Mouse (Mus musculus) ZHBTc4 (cell line): ENCODE measurements around the gene Clic3.

ENCODE experiments used
- DNase-seq: peaks from one replicate; pipeline ENCODE4 v3.0.0-alpha.2; 2011; ENCODE audit warnings: low read depth, low spot score

The Clic3 gene

GRCm38 (mm10) chr2:25480541-25480940 is 23.9 kb downstream of the Clic3 start:
- DNase-seq: no peak

GRCm38 (mm10) chr2:25482969-25483368 is 26.3 kb downstream of the Clic3 start:
- peak; percentile 75 for DNase-seq

GRCm38 (mm10) chr2:25484901-25485647 is 28.4 kb downstream of the Clic3 start:
- no peak for DNase-seq

GRCm38 (mm10) chr2:25487965-25488670 is 31.5 kb downstream of the Clic3 start:
- DNase-seq: no peak

- no peak for DNase-seq
Measured at GRCm38 (mm10) chr2:25488671-25489068, 32.0 kb downstream of the Clic3 start.

GRCm38 (mm10) chr2:25492988-25493387 is 36.4 kb downstream of the Clic3 start:
- DNase-seq: no peak

GRCm38 (mm10) chr2:25493476-25493961 is 36.9 kb downstream of the Clic3 start, which contains the start of gene Lcn12:
Gene Lcn12 (minus strand): TSS chr2:25493911.
- DNase-seq: no peak

- DNase-seq: peak; percentile 61
Measured at GRCm38 (mm10) chr2:25496462-25496861, 39.8 kb downstream of the Clic3 start.

GRCm38 (mm10) chr2:25497846-25498575 is 41.4 kb downstream of the Clic3 start:
- peak; percentile 23 for DNase-seq

- DNase-seq: no peak
Measured at GRCm38 (mm10) chr2:25498622-25499478, 42.2 kb downstream of the Clic3 start.

- no peak for DNase-seq
Measured at GRCm38 (mm10) chr2:25500071-25500575, 43.5 kb downstream of the Clic3 start.

GRCm38 (mm10) chr2:25500576-25501405 is 44.2 kb downstream of the Clic3 start, which contains the start of gene Fbxw5:
Gene Fbxw5 (plus strand): TSS chr2:25500750.
- peak; percentile 98 for DNase-seq

- DNase-seq: peak; percentile 35
Measured at GRCm38 (mm10) chr2:25501593-25502486, 45.2 kb downstream of the Clic3 start, which contains the start of gene C8g. Gene C8g (minus strand): TSS chr2:25501719.

GRCm38 (mm10) chr2:25502726-25503125 is 46.1 kb downstream of the Clic3 start:
- DNase-seq: no peak

- DNase-seq: no peak
Measured at GRCm38 (mm10) chr2:25504538-25504937, 47.9 kb downstream of the Clic3 start.

- no peak for DNase-seq
Measured at GRCm38 (mm10) chr2:25505000-25505399, 48.4 kb downstream of the Clic3 start.

- no peak for DNase-seq
Measured at GRCm38 (mm10) chr2:25505860-25506259, 49.2 kb downstream of the Clic3 start.

GRCm38 (mm10) chr2:25506964-25507363 is 50.3 kb downstream of the Clic3 start:
- DNase-seq: peak; percentile 61
